Mouse (Mus musculus) urinary bladder, adult 18-20 months (tissue): ENCODE measurements at regions not wholly inside any gene's neighbourhood (a gene's known extent, or its start where the extent isn't known, plus 50 kb on each side); places are given as distances from the start of the nearest gene placed in this dataset.

Experiments
- DNase-seq, 2 experiments: peaks; one replicate each; pipeline ENCODE4 v3.0.0; 2022; ENCODE audit warnings: low spot score in 2 of 2, mixed read lengths in 2 of 2

GRCm38 (mm10) chr4:152731988-152732387 is 254.3 kb upstream of the Kcnab2 start:
- no peak for DNase-seq

DNA sequence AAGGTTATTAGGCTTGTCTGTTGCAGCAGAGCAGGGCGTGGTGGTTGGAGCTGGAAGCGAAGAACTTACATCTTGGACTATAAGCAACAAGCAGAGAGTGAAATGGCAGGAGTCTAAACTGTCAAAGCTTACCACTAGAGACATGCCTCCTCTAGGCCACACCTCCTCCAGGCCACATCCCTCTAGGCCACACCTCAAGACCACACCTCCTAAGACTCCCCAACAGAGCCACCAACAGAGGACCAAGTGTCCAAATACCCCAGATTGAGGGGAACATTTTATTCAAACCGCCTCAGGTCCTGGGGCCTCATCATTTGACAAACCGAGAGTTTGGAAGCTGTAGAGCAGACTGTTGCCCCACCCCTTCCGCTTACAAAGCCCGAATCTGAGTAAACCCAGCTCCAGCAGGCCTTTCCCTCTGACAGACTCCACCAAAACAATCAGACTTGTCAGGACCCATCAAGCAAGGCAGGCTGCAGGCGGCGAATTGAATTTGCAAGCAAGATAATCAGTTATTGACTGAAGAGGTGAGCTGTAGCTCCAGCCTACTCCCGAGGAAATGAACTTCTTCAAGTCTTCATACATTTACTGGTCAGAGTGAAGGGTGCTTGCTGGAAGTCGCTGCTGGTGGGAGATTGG is 253.5 kb upstream of the Kcnab2 start:
- no peak for DNase-seq

DNA sequence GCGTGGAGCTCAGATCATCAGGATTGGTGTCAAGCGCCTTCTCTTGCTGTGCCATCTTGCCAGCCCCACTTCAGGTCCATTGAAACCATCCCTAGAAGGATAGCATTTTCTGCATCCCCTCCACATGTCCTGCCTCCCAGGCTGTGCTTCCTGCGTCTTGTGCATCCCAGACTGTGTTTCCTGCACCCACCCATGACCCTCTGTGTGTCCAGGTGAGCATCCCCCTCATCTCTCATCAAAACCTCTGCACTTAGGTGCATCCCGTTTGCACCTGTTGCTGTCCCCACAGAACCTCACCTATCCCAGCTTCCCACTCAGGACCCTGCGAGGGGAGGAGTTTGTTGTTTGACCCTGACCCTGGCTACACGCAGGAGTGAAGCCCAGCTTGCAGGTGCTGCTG is 251.8 kb upstream of the Kcnab2 start:
- DNase-seq = no peak

GRCm38 (mm10) chr4:152725881-152726280 is 248.2 kb upstream of the Kcnab2 start:
- no peak for DNase-seq

DNA sequence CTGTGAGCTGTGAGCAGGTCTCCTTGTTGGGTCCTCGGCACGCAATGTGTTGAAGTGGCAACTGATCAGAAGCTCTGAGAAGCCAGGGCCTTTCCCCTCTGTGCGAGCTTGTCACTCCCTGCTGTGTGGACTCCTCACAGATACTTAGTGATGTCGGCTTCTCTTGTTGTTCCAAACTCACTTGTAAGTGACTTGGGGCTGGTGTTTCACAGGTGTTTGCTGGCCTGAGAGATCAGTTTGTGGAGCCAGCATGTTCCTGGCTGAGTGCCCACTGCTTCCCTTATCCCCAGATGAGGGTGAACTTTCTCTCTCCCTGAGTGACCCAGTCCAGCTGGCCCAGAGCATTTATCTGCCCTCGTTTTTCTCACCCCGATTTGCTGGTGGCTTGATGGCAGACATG is 247.8 kb upstream of the Kcnab2 start:
- no peak for DNase-seq

- no peak for DNase-seq
These were observed 247.1 kb upstream of the Kcnab2 start for GRCm38 (mm10) chr4:152724741-152725140.

DNA sequence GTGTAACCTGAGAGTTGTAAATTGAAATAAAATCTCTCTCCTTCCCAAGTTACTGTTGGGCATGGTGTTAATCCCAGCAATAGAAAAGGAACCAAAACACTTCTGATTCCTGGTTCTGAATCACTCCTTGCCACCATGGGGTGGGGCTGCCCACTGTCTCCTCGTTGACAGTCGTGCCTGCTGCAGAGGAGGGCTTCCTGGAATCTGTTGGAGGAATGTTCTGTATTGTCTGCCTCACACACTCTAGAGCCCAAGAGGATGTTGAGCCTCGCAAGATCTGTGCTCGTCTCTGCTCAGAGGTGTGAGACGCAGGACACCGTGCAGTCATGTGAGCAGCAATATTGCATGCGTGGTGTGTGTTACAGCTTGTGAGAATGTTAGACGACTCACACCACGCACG is 246.4 kb upstream of the Kcnab2 start:
- DNase-seq = no peak

DNA sequence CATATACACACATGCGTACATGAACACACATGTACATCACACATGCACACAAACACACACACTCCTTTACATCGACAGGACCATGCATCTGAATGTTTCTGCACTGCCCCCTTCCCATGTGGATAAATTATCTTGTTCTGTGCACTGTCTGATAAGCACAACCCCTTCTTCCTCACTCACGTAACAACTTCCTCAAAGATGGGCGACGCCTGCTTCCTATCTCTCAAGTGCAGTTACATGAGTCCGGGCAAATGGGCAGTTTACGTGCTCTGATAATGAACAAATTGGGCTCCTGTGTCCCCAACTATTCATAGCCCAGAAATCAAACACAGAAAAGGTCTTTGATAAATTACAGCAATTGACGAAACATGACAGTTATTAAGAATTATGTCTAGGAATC is 242.9 kb upstream of the Kcnab2 start:
- DNase-seq = no peak

DNA sequence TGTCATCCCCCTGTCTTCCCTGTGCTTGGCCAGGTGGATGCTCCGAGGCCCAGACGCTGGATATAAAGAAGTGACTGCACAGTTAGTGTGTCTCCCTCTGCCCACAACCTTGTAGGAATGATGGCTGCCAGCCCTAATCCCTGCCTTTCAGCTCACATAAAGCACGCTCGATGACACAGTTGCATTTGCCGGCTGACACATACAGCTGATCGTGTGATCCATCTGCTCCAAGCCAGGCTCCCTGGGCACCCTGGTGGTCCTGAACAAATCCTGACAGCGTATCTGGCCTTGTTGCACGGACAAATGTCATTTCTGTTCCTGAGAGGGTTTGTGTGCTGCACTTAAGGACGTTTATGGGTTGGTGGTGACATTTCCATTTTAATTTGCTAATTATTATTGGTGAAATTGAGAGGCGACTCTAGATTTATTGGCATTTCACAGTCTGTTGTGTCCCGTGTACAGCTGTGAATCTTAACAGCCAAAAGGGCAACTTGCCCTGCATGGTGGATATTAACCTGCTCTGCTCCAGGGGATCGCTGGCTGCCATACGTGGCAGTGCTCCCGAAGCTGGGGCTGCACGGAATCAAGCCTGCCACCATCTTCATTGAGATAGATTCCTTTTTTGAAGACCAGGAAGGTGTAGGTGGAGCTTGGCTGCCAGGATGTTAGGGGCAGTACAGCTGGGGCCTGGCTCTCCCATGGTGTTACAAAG is 241.9 kb upstream of the Kcnab2 start:
- no peak for DNase-seq

- no peak for DNase-seq
These were observed 232.7 kb upstream of the Kcnab2 start for GRCm38 (mm10) chr4:152710339-152710738.

DNA sequence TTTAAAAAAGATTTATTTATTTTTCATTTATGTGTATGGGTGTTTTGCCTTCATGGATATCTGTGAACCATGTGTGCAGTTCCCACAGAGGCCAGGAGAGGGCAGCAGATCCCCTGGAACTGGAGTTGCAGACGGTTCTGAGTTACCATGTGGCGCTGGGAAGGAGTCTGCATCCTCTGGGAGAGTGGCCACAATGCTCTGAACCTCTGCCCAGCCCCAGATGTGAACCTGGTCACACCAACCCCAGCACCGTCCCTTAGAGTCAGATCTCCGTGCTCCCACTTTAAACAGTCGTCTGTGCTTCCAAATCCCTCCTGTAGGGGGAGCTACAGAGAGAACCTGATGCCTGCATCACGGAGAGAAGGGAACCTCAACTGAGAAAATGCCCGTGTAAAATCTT is 222.5 kb upstream of the Kcnab2 start:
- no peak for DNase-seq

DNA sequence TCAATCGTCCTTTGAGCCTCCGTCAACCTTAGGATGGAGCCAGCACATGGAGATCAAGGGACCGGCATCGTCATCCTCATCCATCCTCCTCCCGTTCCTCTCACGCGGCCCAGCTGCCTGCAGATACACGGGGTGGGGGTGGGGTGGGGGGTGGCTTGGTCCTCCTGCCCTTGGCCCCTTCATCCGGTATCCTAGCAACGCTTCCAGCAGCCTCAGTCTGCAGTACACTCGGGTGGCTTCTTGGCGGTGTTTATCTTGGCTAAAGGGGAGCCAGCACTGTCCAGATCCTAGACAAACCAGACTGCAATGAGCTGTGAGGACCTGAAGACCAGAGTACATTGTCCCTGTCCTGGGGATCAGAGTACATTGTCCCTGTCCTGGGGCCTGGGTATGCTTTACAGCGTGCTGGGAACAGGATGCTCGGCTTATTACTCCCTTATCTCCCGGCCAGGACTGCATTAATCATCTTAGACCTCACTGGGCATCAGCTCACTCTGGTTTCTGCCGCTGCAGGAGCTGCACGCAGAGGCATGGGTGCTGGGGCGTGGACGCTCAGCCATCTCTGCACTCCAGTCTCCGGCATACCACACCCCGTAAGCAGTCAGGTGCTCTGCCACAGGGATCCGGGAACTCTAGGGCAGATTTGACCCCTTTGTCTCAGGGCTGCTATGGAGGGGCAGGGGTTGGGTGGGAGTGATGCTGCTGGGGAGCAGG is 219.7 kb upstream of the Kcnab2 start:
- DNase-seq = no peak

DNA sequence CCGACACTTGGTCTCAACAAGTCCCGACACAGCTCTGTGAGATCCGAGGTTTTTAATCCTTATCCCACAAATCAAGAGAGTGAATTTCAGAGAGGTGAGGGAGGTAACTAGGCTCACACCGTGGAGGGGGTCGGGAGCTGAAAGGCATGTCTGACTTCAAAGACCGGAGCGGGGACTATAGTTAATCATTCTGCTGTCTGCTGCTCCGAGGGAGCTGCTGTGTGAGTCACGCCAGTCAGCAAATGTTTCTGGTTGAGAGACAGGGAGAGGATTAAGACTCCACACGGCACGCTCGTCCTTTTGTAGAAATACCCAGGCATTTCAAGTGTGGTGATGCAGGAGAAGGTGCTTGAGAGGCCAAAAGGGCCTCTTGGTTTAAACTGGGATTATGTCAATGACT is 214.1 kb upstream of the Kcnab2 start:
- no peak for DNase-seq

- no peak for DNase-seq
These were observed 213.6 kb upstream of the Kcnab2 start for GRCm38 (mm10) chr4:152691302-152691701.

DNA sequence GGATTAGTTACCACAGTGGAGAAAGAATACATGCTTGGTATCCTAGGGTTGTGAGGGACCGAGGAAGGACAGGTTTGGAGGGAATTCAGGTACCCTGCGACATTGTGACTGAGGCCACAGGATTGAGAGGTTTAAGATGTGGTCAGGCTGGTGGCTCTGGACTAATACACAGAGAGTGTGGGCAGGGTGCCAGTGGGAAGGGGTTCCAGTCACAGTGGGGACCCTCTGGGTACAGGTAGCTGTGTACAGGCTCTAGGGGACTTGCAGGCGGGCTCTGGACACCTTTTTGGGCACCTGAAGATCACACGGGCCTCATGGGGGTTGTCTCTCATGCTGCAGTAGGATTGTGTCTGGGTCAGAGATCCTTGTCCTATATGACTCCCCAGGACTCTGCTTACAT is 213.1 kb upstream of the Kcnab2 start:
- DNase-seq = no peak

DNA sequence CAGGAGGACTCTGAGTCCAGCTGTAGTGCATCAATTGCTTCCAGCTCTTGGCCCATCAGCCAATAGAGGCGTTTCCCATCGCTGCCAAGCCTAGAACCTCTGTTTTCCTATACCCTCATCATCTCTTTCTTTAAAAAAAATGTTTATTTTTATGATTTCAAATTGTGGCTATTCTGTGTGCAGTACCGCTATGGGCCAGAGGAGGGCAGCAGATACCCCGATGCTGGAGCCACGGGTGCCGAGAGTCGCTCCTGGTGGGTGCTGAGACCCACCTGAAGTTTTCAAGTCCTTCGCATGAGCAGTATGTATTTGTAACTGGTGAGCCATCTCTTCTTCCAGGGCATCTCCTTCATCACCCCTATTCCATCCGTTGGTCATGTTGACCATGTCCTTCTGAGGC is 212.2 kb upstream of the Kcnab2 start:
- no peak for DNase-seq

DNA sequence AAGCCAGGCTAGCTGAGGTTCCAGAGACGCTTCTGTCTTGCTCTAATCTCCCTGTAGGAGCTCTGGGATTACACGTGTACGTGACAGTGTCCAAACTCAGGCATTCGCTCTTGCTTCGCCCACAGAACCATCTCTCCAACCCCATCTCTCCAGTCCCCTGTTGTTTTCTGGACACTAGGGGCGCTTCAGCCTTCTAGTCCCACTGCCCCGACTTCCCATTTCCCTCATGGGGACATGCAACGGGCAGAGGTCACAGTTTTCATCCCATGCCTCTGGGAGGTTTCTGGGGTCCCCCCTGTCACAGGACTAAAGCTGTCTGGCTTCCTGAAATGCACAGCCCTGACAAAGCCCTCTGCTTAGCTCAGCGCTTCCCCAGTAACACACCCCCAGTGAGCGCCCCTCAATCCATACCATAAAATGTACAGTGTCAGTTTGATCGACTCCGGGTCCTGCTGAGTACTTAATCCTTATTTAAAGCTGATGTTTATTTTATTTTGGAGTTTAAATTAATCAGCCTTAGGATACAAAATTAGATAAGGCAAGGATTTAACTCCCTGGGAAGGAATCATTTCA is 208.9 kb upstream of the Kcnab2 start:
- no peak for DNase-seq

GRCm38 (mm10) chr4:152674140-152674539 is 196.5 kb upstream of the Kcnab2 start:
- DNase-seq = no peak

DNA sequence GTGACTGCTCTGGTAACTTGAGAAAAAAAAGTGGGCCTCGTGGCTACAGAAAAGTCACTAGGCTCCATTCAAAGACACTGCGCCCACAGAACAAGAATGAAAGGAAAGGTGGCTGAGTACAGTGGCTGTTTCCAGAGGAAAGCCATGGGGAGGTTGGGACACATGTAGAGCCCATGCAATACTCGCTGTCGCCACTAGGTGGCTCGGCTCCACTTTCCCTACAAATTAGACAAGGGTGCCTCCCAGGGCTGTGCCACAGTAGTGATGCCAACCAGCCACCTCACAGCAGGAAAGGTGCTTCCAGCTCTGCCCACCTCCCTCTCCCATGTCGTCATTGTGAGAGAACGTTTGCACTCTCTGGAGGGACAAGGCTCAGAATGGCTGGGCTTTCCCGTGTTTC is 185.8 kb upstream of the Kcnab2 start:
- peak in 1 of 2 experiments; percentile 2 for DNase-seq

DNA sequence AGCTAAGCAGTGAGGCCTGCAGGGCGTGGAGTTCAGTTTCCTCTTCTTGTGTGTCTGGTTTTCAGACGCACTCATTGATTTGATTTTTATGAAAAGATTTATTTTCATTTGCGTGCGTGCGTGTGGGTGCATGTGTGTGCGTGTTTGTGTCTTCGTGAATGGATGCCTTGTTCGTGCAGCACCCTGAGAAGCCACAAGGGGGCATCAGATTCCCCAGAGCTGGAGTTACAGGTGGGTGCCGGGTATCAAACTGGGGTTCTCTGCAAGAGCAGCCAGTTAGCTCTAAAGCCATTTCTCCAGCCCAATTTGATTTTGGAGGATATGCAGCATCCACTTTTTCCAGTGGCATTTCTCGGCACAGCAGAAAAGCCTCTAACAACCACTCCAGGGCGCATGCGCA is 185.4 kb upstream of the Kcnab2 start:
- no peak for DNase-seq

- no peak for DNase-seq
These were observed 184.8 kb upstream of the Kcnab2 start for GRCm38 (mm10) chr4:152662439-152662838.

GRCm38 (mm10) chr4:152650198-152650597 is 172.5 kb upstream of the Kcnab2 start:
- DNase-seq = no peak

- DNase-seq = no peak
These were observed 169.9 kb upstream of the Kcnab2 start for GRCm38 (mm10) chr4:152647620-152648019.
